Mouse (Mus musculus) lung, adult 18-20 months (tissue): ENCODE data around the gene 4930558K02Rik.
A peak's percentile ranks its signal among the peaks of the same experiment; 100 is the strongest.

Experiments
- DNase-seq, 2 experiments: peaks; one replicate each; pipeline ENCODE4 v3.0.0; 2022; ENCODE audit warnings: mixed read lengths in 2 of 2

4930558K02Rik gene

DNA sequence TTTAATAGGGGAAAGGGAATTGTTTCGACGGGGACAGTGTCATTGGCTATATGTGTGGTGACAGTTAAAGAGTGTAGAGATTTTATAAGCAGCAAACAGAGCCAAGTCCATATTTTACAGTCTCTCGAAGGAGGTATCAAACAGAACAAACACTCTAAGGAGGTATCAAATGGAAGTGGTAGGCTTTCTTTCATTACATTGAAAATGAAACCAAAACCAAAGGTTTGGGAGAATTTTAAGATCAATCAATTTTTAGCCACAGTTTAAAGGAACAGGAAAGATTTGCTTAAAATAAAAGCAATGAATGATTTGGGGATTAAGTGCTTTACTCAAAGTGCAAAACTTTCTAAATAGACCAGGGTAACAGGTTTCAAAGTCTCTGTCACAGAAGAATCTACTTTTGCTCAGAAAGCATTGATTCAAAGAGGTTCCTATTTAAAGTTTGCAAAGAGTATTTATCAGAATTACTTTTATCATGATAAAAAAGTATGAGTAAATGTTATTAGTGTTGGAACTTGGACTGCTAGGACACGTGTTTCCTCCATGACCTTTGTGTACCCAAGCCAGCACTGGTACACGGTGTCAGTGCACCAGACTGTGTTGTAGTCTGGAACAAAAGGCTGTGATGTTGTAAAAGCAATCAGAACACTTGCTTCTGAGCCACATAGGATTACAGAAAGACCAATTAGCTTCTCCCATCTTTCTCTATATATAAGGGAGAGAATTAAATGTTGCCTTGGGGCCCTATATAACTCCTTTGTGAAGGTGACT is 28.2 kb downstream of the 4930558K02Rik start:
- DNase-seq, result no peak

DNA sequence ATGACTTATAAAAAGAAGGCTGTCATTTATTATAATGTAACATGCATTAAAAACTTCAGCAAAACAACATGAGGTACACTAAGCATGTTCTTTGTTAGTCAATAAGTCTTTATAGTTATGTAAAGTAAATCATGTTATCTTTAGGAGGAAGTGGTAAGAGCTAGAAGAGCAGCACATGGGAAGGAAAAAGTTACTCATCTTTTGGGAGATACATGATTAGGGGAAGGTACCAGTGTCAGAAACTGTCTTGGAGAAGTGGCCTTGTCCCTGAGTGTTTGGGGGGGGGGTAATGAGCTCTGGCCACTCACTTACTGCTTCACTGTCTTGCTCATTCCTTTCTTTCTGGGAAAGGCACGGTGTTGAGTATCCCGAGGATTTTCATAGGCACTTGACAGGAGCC is 37.4 kb downstream of the 4930558K02Rik start:
- DNase-seq, result no peak

DNA sequence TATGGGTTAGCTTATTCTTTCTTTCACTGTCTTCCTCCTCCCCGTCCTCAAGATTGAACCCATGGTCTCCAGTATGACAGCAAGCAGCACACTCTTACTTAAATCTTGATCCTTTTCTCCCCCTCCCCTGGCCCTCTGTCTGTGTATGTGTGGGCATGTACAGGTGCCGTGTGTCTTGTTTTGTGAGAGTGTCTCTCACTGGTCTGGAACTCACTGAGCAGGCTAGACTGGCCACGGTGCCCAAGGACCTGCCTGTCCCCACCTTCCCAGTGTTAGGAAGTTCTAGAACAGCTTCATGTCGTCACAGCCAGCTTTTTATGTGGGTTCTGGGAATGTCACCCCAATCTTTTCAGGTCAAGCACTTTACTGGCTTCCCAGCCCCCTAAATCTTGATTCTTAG is 47.1 kb downstream of the 4930558K02Rik start:
- DNase-seq, result no peak

DNA sequence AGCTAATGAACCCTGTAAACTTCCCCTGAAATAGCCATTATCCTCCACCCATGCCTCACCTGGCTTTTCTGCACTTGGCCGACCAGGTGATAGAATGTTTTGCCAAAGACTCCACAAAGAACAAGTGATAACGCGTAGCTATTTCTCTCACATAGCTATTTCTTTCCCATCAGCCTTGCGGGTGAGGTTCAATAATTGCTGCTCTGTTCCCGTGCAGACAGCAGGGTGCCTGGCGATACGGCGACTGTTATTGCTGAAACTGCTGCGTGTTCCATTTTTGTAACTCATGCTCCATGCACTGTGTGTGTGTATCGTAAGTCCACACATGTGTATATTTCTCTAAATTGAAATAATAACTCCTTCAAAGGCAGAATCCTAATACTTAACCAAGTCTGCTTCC is 47.6 kb downstream of the 4930558K02Rik start:
- no peak for DNase-seq

DNA sequence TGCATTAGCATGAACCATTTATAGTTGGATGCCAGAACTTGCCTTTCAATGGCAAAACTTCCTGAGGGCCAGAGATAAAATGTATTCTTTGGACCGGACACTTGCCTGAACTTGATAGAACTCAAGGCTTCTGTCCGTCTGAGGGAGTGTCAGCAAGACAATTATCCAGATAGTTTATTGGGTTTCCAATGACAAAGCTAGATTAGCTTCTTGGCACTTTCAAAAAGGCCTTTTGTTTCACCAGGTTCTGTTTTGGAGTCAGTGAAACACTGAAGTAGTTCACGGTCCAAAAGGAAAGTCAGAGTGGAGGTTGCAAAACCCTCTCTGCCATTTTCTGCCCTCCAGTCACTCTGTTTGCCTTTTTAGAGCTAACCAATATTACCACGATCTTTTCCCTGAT is 48.1 kb downstream of the 4930558K02Rik start:
- DNase-seq, result no peak

DNA sequence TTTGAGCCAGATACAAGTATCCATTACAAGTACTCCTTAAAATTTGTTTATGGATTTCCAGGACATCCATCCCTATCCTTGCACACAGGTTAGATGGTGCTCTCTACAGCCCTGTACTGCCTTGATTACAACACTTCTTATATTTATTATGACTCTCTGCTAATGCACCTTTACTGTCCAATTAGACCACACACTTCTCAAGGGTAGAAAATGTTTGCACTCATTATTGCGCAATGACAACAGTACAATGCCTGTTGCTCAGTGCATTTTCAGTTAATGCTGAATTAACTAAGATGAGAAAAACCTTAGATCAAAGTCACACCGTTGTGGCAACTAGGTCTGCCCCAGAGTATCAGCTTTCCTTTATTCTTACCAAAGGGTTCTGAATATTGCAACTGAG is 51.5 kb downstream of the 4930558K02Rik start:
- DNase-seq, result no peak

DNA sequence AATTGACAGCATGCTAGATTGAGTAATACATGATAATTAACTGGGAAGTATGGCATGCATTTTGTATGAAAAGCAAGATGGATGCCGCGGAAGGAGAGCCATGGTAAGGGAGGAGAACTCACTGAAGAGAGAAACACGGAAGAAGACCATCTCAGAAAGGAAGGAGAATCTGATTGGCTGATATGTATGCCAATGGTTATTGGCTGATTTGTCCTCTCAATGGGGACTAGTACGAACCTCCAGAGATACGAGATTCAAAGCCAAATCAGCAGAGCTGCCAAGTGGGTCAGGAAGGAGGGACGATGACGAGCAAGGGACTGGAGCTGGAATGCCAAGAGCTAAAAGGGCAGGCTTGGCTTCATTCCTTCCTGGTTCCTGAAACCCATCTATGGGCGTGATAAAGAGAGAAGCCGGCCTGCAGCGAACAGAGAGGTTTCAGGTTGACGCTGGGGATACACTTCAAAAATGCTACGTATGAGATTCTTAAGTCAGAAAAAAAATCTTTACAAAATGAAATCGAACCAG is 54.1 kb downstream of the 4930558K02Rik start:
- DNase-seq, result peak; percentile 37 to 67

DNA sequence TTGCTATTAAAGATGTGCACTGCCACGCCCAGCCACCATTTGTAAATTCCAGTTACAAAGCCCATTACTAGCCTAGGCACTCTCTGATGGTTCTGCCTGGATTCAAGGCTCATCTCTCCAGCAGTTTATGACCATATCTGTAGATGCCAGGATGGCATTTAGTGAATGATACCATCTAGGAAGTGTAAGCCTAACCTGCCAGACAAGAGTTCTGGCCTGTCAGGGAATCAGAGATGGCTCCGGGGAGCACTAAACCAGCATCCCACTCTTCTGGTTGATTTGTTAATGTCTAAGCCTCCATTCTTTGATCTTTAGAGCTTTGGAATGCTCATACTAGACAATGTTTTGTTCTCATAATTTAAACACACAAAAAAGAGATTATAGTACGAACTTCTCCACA is 55.1 kb downstream of the 4930558K02Rik start:
- no peak for DNase-seq

DNA sequence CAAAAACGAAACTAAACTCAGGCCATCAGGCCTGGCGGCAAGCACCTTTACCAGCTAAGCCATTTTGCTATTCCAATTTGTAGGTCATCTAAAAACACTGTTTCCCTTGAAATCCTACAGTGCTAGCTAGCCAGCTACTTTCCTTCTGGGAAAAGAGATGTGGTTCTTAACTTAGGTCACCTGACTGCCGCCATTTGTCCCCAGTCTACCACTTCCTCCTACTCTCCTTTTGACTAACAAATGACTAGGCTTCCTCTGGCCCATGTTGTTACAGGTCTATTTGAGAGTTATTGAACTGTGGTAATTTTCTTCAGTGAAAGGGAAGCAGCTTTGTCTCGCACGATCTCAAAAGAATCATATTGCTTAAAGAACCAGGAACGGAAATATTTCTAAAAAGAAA is 57.5 kb downstream of the 4930558K02Rik start:
- DNase-seq, result no peak

DNA sequence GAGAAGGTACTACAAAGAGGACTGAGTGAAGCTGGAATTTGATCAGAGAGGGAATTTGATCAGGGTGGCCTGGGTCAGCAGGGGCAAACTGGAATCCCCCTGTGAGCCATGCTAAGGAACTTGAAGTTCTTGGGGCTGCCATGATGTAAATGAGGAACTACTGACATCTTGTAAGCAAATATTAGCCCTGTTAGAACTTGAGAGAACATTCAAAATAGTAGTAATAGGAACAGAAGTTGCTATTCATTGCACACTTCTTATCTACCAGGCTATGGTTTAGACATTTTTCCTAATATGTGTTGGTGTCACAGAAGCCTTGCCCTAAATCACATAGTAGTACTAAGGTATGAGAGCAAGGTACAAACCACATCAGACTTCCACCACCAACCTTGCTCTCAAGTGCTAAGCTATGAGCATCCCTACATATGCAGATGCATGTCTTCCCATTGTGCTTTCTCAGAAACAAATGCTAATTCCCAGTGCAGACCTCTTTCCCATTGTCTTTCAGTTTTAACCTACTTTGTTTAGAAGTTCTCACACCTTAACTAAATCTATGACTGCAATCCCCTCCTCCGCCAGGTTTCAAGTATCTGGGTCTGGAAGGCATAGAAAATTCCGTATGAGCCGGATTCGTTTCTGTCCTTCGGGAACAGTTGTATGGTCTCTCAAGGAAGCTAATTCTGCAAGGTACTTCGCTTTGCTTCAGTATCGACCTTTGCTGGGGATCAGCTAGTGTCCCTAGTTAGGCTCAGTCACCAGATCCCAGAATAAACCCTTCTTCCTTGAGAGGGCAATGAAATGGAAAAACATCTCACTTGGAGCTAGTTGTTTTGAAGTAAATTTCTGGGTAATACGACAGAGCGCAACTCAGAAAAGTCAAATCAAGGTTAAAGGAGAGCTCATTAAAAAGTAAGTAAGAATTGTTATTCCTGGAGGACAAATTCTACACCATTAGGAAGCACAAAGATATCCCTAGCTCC is 58.7 kb downstream of the 4930558K02Rik start:
- no peak for DNase-seq

DNA sequence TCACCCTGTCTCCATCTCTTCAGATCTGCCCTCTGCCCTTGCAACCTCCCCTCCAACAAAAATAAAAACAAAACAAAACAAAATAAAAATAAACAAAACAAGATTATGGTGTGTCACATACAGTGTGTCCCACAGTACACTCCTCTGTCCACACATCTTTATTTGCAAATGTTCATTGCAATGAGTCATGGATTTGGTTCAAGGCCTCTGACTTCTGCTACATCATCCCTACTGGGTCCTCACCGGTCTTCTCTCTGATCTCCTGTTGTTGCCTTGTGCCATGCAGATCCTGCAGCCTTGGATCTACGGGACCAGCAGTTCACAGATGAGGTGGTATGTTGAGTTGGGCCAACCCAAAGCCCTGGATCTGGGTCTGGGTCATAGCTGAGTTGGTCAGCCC is 59.8 kb downstream of the 4930558K02Rik start:
- no peak for DNase-seq

DNA sequence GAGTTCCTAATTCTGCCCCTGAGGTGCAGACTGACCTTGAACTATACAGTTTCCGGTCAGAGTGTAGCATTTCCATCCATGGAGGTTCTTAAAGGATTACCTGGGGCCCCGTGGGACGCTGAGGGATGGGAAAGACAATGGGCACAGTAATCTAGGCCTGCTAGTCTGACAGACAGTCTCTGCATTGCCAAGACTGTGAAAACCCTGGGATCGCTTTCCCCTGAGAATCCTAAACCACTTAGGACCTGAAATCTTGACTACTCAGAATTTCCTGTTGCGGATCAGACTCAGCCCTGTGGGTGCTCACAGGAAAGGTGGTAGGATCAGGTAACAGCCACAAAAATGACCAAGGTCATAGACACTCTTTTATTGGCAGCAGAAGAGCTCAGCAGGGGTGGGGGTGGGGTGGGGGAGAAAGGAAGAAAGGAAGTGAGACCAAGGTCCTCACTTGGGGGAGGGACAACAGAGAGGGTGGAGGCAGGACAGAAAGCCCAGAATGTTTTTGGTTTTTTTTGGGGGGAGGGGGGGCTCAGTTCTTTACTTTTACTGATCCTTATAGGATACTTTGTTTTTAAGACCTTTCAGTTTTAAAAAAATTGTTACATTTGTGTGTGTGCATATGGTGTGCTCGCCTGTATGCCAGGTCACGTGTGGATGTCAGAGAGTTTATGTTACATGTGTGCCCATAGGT is 60.6 kb downstream of the 4930558K02Rik start:
- no peak for DNase-seq

DNA sequence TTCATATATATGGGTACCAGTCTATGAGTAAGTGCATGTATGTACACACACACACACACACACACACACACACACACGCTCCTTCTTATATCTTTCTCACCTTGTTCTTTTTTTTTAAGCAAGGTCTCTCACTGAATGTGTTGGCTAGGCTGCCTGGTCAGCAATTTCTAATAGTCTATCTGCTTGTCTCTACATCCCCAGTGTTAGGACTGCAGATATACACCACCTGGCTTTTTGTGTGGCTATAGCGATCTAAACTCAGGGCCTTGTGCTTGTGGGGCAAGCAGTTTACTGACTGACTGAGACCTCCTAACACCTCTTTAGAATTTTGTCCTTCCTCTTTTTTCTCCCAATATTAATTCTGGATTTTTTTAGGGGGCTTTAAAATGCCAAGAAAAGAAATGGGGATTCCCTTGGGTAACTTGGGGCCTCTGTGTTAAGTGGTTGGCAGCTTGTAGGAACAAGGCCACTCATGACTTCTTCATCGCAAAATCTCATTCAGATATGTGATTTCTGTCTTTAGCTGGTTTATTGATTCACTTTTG is 61.4 kb downstream of the 4930558K02Rik start:
- DNase-seq, result no peak

DNA sequence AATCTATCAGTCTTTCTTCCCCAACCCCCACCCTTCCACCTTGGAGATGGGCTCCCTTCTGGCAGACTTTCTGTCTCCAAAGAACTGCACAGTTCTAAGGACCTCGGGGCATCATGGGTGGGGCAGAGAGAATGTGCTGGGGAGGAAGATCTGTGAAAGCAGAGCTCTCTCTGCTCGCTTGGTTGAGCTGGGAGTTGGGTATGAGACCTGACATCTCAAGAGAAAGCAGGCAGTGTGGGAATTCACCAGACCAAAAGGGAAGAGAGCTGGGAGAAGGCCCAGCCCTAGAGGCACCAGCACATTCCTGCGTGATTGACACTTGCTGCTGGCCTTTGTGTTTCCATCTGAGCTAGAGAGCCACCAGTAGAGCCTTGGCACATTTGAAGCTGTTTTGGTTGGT is 63.4 kb downstream of the 4930558K02Rik start:
- no peak for DNase-seq

DNA sequence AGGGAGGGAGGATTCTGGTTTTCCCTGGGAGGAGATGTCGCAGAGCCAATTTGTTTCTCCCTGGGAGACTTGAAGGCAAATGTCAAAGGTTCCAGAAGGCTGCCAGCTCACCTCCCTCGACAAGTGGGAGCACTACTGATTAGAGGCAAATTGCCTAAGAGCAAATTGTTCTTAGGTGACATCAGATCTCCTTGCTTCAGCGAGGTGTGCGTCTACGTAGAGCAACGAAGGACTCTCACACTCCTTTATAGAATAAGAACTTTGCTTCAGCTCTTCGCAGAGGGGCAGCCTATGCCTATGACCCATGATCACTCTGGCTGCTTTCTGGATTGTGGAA is 65.8 kb downstream of the 4930558K02Rik start:
- DNase-seq, result peak; percentile 44 to 67

DNA sequence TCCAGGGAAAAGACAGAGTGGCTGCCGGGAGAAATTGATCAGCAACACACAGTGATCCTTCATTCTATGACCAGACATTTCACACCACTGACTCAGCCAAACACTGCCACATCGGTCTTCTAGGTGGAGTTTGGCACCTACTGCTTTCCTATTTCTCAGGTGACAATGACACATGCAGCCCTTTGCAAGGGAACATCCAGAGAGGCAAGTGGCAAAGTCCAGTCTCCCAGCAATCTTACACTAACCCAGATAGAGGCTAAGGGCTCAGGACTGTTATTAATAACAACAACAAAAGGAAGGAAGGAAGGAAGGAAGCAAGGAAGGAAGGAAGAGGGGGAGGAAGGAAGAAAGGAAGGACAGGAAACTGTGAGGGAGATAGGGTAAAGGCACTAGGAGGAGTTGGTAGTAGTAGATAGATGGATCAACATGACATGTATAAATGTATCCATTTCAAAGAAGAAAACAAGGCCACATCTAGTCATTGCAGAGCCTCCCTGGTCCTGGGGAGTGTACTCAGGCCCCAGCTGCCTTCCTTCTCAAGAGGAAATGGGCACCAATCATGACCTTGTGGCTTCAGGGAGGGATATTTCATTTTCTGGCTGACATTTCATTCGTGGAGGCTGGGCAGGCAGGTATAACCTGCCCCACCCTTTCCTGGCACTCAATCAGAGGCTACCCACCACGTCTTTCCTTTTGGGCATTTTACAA is 66.3 kb downstream of the 4930558K02Rik start:
- DNase-seq, result no peak

DNA sequence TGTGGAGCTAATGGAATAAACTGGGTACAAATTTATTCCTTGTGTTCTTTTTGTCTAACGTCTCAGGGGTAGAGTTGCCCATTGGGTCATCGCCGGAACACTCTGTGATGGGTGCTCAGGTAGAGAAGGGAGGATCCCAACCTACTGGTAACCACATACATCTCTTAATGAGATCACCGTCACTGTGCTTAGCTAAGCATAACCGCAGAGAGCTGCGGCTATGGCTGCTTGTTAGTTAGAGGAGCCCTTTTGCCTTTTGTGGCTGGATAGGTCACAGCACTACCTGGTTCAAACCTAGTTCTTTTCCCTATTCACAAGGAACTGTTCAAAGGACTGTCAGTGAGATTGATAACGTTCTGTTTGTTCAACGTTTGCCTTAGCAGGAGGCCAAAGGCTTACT is 70.4 kb downstream of the 4930558K02Rik start:
- DNase-seq, result no peak

DNA sequence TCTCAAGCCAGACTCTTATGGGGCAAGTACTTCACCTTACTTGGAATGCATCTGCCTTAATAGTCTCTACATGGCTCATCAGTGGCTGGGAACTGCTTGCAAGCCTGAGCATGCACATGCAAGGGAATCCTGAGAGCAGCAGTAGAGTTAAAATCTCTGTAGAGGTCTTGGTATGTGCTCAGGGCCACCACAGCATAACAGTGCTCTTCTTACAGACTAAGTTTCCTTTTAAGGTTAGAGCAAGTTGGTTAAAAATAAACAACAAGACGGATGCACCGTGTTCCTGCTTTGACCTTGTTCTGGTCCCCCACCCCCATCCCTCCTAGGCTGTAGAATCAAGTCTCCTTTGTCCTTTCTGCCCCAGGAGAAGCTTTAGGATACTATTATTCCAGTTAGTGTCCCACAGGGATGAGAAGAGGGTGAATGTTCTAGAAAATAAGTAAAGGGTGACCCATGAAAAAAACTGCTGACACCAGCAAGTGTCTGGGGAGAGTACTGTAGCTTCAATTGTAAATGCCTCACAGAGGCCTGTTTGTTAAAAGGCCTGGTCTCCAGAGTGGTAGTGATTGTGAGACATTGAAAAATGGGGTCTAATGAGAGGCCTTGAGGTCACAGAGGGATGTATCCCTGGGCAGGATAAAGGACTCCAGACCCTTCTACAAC is 71.5 kb downstream of the 4930558K02Rik start:
- DNase-seq, result no peak

DNA sequence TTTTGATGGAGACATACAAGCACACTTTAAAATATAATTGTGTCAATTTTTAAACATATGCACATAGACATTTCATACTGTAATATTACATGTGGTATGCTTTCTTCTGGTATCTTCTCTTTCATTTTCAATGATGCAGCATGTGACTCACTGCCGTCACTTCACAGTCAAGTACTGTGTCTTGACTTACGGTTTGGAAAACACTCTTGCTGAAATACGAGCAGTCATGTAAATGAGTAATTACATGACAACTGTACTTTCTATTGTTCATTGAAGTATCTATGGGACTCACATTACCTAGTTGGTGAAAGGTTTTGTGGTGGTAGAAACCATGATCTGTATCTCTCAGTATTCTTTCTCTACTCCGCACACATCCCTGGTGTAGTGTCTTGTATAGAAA is 72.3 kb downstream of the 4930558K02Rik start:
- DNase-seq, result no peak

DNA sequence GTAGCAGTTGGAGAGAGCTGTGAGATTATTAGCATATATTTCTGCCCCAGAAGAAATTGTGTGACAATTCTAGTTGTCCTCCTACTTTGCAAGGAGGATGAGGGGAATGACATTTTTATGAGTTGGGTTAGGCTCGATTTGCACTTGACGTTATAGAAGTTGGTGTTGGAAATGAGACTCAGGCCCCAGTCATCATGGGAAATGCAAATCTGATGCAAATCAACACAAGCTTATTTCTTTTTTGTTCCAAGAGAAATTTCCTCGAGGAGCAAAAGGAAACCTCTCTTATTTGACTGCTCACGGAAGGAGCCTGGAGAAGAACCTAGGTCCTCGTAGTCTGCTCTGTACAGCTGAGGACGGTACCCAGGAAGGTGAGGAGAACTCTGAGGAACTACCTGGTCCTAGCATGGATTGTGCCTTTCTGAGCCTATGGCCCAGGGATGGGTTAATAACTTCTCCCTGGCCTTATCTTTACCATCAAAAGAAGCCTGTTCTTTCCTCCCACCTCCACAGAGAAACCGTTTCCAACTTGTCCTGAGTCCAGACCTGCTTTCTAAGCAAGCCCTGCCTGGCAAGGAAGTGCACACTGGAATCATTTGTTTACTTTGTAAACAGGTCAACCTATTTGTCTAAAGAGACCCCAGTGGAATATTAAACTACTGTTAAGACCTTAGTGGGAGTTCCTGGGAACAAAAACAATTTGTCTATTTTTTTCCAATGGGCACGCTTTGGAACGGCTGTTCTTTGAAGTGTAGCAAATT is 76.6 kb downstream of the 4930558K02Rik start:
- DNase-seq, result no peak

DNA sequence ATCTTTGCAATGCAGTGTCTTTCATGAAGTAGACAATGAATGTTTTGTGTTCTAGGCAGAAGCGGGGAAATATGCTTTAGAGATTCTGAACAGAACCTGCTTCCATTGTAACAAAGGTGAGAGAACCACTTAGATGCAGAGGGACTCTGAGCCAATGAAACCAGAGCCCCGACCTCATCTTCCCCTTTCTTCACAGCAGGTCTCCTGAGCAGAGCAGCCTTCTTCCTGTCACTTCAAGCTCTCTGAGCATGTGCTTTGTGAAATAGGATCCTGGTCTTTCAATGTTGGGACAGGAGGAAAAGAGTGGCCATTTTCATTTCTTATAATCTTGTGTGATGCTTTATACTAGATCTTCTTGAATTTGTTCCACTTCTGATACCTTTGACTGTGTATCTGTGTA is 79.3 kb downstream of the 4930558K02Rik start:
- no peak for DNase-seq
